Mouse (Mus musculus): ENCODE data around the gene Pde4a. TPM values are rescaled to one million over a fixed set of nuclear protein-coding genes. Genes with fewer than 3 reads are reported as not detected.

Pde4a gene
- polyA plus RNA-seq, 1 experiment from 2014 or later: 3.8 TPM

DNA sequence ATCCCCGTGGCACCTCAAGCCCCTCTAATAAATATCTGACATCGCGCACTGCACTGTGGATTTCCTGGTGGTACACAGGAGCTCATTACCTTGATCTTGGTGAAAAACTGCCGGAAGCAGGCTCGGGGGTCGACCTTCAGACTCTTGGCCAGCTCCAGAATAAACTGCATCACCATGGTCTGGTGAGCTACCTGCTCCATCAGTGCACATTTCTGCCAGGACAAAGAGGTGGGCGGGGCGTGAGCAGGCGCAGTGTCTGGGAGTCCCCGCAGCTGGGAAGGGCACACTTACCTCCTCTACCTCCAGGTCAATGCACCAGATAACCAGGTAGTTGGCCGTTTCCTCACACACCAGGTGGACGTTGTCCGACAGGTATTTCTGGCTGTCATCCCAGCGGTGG is 23.6 kb upstream of the Pde4a start:
- Histone ChIP-seq H3K27me3 (ENCODE audit: control insufficient read depth, insufficient read depth, low read length) (no peaks in the 10 kb centered on the region), H3K4me2 (ENCODE audit: low read depth, low read length) (no peak overlapping the region), H3K9me3 (replicated peaks; ENCODE audit: control insufficient read depth, low read length) (no peaks in the 10 kb centered on the region), H3K4me3 (ENCODE audit: low read depth, low read length) (no peak overlapping the region), H3K4me1 (ENCODE audit: control insufficient read depth, insufficient read depth, low read length) (no peaks in the 10 kb centered on the region), H3K27ac (replicated peaks; ENCODE audit: low read depth, low read length) (no peak overlapping the region), H3K9ac (replicated peaks; ENCODE audit: low read length) (no peak overlapping the region), H3K36me3 (replicated peaks; ENCODE audit: control insufficient read depth, insufficient read depth, low read depth, low read length) (peaks cover 28% of the 10 kb centered on the region)
- WGBS: 92% methylated on average over 14 of the region's 14 CpGs
- ATAC-seq (replicated peaks; ENCODE audit: insufficient number of reproducible peaks, low FRiP score, low TSS enrichment, low read depth) (no peak), DNase-seq (ENCODE audit: low spot score) (no peak)

DNA sequence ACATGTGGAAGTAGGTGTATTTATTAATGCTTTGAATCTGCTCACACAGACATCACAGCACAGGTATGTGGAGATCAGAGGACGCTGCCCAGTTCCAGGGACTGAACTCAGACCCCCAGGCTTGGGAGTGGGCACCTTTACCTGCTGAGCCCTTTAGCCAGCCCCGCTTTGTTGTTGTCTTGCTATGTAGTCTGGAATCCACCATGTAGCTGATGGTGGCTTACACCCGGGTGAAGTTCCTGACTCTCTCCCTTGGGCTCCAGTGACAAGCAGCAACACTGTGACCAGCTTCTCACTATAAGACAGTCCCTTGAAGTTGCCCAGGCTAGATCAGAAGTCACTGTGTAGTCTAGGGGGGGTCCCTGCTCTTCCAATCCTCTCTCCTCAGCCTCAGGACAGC is 21.2 kb upstream of the Pde4a start:
- no peak overlapping the region for H3K4me2 ChIP-seq (ENCODE audit: low read depth, low read length)
- peaks cover 2% of the 10 kb centered on the region; the same call in 1 of the 2 replicates for H3K4me1 ChIP-seq (ENCODE audit: control insufficient read depth, insufficient read depth, low read length)
- no peak for DNase-seq (ENCODE audit: low spot score)
- no peak overlapping the region for H3K27ac ChIP-seq (replicated peaks; ENCODE audit: low read depth, low read length)
- H3K4me3 ChIP-seq (ENCODE audit: low read depth, low read length): no peak overlapping the region
- WGBS: 88% methylated on average over 3 of the region's 3 CpGs
- no peaks in the 10 kb centered on the region for H3K9me3 ChIP-seq (replicated peaks; ENCODE audit: control insufficient read depth, low read length)
- peaks cover 19% of the 10 kb centered on the region for H3K36me3 ChIP-seq (replicated peaks; ENCODE audit: control insufficient read depth, insufficient read depth, low read depth, low read length)
- no peak for ATAC-seq (replicated peaks; ENCODE audit: insufficient number of reproducible peaks, low FRiP score, low TSS enrichment, low read depth)
- H3K27me3 ChIP-seq (ENCODE audit: control insufficient read depth, insufficient read depth, low read length): no peaks in the 10 kb centered on the region
- no peak overlapping the region for H3K9ac ChIP-seq (replicated peaks; ENCODE audit: low read length)

DNA sequence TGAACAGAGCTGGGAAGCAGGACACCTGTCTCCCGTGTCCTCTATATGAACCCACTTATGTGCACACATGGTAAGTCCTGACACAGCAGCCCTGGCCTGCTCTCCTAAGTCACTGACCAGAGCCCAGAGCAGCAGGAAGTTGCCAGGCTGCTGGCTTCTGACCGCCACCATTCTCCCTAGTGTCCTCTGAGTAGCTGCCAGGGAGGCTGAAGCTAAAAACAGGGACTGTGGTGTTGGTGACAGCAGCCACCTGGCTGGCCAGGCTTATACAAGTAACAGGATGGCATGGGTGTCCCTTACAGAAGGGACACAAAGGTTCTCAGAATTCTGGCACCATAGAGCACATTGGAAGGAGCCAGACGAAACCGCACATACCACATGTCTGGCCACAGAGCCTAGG is 20.1 kb upstream of the Pde4a start:
- Histone ChIP-seq H3K9ac (replicated peaks; ENCODE audit: low read length) (no peak overlapping the region), H3K4me3 (ENCODE audit: low read depth, low read length) (no peak overlapping the region), H3K4me1 (ENCODE audit: control insufficient read depth, insufficient read depth, low read length) (peaks cover 2% of the 10 kb centered on the region; the same call in 1 of the 2 replicates), H3K27ac (replicated peaks; ENCODE audit: low read depth, low read length) (no peak overlapping the region), H3K36me3 (replicated peaks; ENCODE audit: control insufficient read depth, insufficient read depth, low read depth, low read length) (peaks cover 12% of the 10 kb centered on the region), H3K27me3 (ENCODE audit: control insufficient read depth, insufficient read depth, low read length) (no peaks in the 10 kb centered on the region), H3K4me2 (ENCODE audit: low read depth, low read length) (no peak overlapping the region), H3K9me3 (replicated peaks; ENCODE audit: control insufficient read depth, low read length) (no peaks in the 10 kb centered on the region)
- 91% methylated on average over 4 of the region's 4 CpGs for WGBS
- no peak for DNase-seq (ENCODE audit: low spot score)
- ATAC-seq (replicated peaks; ENCODE audit: insufficient number of reproducible peaks, low FRiP score, low TSS enrichment, low read depth): no peak

GRCm38 (mm10) chr9:21146722-21147121 is 18.8 kb upstream of the Pde4a start:
- Histone ChIP-seq H3K9ac (replicated peaks; ENCODE audit: low read length) (peak overlapping the region; percentile 35), H3K27ac (replicated peaks; ENCODE audit: low read depth, low read length) (no peak overlapping the region), H3K4me1 (ENCODE audit: control insufficient read depth, insufficient read depth, low read length) (peaks cover 2% of the 10 kb centered on the region; the same call in 1 of the 2 replicates), H3K9me3 (replicated peaks; ENCODE audit: control insufficient read depth, low read length) (no peaks in the 10 kb centered on the region), H3K27me3 (ENCODE audit: control insufficient read depth, insufficient read depth, low read length) (no peaks in the 10 kb centered on the region), H3K4me2 (ENCODE audit: low read depth, low read length) (peak overlapping the region; percentile 36; the same call in 1 of the 2 replicates), H3K4me3 (ENCODE audit: low read depth, low read length) (0 out of 2 replicates have a peak overlapping the region, but pooled peaks have one; percentile 0), H3K36me3 (replicated peaks; ENCODE audit: control insufficient read depth, insufficient read depth, low read depth, low read length) (peaks cover 12% of the 10 kb centered on the region)
- DNase-seq (ENCODE audit: low spot score) (peak; percentile 59), ATAC-seq (replicated peaks; ENCODE audit: insufficient number of reproducible peaks, low FRiP score, low TSS enrichment, low read depth) (no peak)
- 47% methylated on average over 10 of the region's 10 CpGs for WGBS

GRCm38 (mm10) chr9:21148427-21148826 is 17.1 kb upstream of the Pde4a start:
- H3K27ac ChIP-seq (replicated peaks; ENCODE audit: low read depth, low read length): no peak overlapping the region

DNA sequence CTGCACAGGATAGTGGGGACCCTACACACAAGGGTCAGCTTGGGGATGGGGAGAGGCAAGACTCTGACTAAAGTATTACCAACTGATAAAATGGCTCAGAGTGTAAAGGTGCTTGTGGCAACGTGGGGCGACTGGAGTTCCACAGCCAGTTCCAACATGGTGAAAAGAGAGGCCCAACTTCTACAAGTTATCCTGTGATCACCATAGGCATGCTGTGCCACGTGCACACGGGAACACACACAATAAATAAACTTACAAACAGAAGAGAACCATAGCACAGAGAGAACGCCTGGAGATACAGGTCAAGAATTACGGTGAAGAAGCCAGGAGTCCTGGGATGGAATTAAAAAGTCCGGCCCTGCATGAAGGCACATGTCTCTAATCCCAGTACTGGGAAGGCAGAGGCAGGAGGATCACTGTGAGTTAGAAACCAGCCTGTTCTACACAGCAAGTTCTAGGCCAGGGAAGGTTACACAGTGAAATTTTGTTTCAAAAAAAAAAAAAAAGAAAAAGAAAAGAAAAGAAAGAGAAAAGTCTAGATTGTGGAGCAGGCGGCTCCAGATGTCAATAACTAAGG is 16.3 kb upstream of the Pde4a start:
- Histone ChIP-seq H3K36me3 (replicated peaks; ENCODE audit: control insufficient read depth, insufficient read depth, low read depth, low read length) (no peaks in the 10 kb centered on the region; the same call in 1 of the 2 replicates), H3K4me1 (ENCODE audit: control insufficient read depth, insufficient read depth, low read length) (peaks cover 2% of the 10 kb centered on the region; the same call in 1 of the 2 replicates), H3K4me3 (ENCODE audit: low read depth, low read length) (peak overlapping the region; percentile 64), H3K9ac (replicated peaks; ENCODE audit: low read length) (peak overlapping the region; percentile 80), H3K27me3 (ENCODE audit: control insufficient read depth, insufficient read depth, low read length) (no peaks in the 10 kb centered on the region), H3K4me2 (ENCODE audit: low read depth, low read length) (peak overlapping the region; percentile 77), H3K27ac (replicated peaks; ENCODE audit: low read depth, low read length) (no peak overlapping the region; the same call in 1 of the 2 replicates), H3K9me3 (replicated peaks; ENCODE audit: control insufficient read depth, low read length) (no peaks in the 10 kb centered on the region)
- no peak for DNase-seq (ENCODE audit: low spot score)
- no peak for ATAC-seq (replicated peaks; ENCODE audit: insufficient number of reproducible peaks, low FRiP score, low TSS enrichment, low read depth)
- WGBS: 12% methylated on average over 8 of the region's 8 CpGs

More at GRCm38 (mm10) chr9:21148427-21148826, 17.1 kb upstream of the Pde4a start:
- Histone ChIP-seq H3K27me3 (ENCODE audit: control insufficient read depth, insufficient read depth, low read length) (no peaks in the 10 kb centered on the region), H3K4me1 (ENCODE audit: control insufficient read depth, insufficient read depth, low read length) (peaks cover 2% of the 10 kb centered on the region; the same call in 1 of the 2 replicates), H3K4me3 (ENCODE audit: low read depth, low read length) (peak overlapping the region; percentile 64; the same call in 1 of the 2 replicates), H3K9ac (replicated peaks; ENCODE audit: low read length) (no peak overlapping the region), H3K9me3 (replicated peaks; ENCODE audit: control insufficient read depth, low read length) (no peaks in the 10 kb centered on the region), H3K36me3 (replicated peaks; ENCODE audit: control insufficient read depth, insufficient read depth, low read depth, low read length) (no peaks in the 10 kb centered on the region; the same call in 1 of the 2 replicates), H3K4me2 (ENCODE audit: low read depth, low read length) (peak overlapping the region; percentile 77)
- DNase-seq (ENCODE audit: low spot score) (no peak), ATAC-seq (replicated peaks; ENCODE audit: insufficient number of reproducible peaks, low FRiP score, low TSS enrichment, low read depth) (no peak)

DNA sequence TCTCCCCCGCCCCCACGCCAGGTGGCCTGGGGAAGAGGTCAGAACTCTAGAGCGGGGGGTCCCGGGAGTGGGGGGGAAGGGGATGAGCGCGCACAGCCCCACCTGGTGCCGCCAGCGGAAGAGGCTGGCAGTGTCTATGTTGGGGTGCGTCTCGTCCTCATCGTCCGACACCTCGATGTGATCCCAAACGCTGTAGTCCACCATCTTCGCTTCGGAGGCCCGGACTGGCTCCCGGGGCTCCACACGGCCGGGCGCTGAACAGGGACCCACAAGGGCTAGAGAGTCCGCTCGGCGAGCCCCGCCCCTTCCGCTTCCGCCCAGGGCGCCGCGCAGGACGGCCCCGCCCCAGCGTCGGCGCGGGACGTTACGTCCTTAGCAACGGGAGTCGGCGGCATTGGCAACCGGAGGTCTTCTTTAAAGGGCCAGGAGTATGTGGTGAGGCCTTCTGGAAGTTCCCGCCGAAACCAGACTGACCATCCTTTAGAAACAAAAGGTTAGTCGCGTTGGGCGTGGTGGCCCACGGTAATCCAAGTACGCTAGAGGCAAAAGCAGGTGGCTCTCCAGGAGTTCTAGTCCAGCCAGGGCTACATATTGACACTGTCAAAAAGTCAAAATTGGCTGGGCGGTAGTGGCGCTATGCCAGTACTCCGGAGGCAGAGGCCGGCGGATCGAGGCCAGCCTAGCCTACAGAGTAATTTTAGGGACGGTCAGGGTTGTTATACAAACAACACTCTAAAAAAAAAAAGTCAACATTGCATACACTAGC is 15.7 kb upstream of the Pde4a start, which contains the start of gene Cdc37:
Cdc37 (minus strand) TSS at position 329 of the 766 bp plus-strand sequence.
- no peaks in the 10 kb centered on the region for H3K27me3 ChIP-seq (ENCODE audit: control insufficient read depth, insufficient read depth, low read length)
- peak within 1 kb of the TSS; percentile 80 for H3K9ac ChIP-seq (replicated peaks; ENCODE audit: low read length)
- H3K36me3 ChIP-seq (replicated peaks; ENCODE audit: control insufficient read depth, insufficient read depth, low read depth, low read length): no peaks in the 10 kb centered on the region; the same call in 1 of the 2 replicates
- WGBS: 3% methylated on average over 56 of the region's 56 CpGs
- H3K4me3 ChIP-seq (ENCODE audit: low read depth, low read length): peak within 1 kb of the TSS; percentile 64
- H3K4me1 ChIP-seq (ENCODE audit: control insufficient read depth, insufficient read depth, low read length): peaks cover 2% of the 10 kb centered on the region; the same call in 1 of the 2 replicates
- DNase-seq (ENCODE audit: low spot score): peak; percentile 98
- no peaks in the 10 kb centered on the region for H3K9me3 ChIP-seq (replicated peaks; ENCODE audit: control insufficient read depth, low read length)
- ATAC-seq (replicated peaks; ENCODE audit: insufficient number of reproducible peaks, low FRiP score, low TSS enrichment, low read depth): peak; percentile 87
- H3K27ac ChIP-seq (replicated peaks; ENCODE audit: low read depth, low read length): no peak within 1 kb of the TSS; the same call in none of the 2 replicates
- H3K4me2 ChIP-seq (ENCODE audit: low read depth, low read length): peak within 1 kb of the TSS; percentile 77

DNA sequence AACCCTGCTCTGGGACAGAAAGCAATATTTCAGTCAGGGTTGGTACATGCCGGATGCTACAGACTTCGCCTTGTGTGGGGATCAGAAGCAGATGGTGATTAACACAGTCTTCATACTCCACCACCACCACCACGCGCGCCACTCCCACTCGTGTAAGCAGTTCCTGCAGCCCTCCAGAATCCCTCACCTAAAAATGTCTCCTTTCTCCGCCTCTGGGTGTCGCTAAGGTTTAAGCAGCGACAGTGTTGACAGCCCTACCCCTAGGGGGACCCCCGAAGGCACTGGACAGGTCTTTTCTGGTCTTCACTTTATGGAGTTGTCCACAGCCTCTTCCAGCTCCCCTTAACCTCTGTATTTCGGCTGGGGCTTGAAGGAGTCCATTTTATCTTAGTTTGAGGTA is 12.8 kb upstream of the Pde4a start:
- H3K4me2 ChIP-seq (ENCODE audit: low read depth, low read length): peak overlapping the region; percentile 78
- peaks cover 2% of the 10 kb centered on the region; the same call in 1 of the 2 replicates for H3K4me1 ChIP-seq (ENCODE audit: control insufficient read depth, insufficient read depth, low read length)
- H3K9ac ChIP-seq (replicated peaks; ENCODE audit: low read length): no peak overlapping the region
- WGBS: 4% methylated on average over 11 of the region's 11 CpGs
- no peak overlapping the region for H3K27ac ChIP-seq (replicated peaks; ENCODE audit: low read depth, low read length)
- peak; percentile 22; the same call in 1 of the 2 replicates for ATAC-seq (replicated peaks; ENCODE audit: insufficient number of reproducible peaks, low FRiP score, low TSS enrichment, low read depth)
- H3K4me3 ChIP-seq (ENCODE audit: low read depth, low read length): peak overlapping the region; percentile 29
- no peaks in the 10 kb centered on the region for H3K27me3 ChIP-seq (ENCODE audit: control insufficient read depth, insufficient read depth, low read length)
- no peaks in the 10 kb centered on the region for H3K9me3 ChIP-seq (replicated peaks; ENCODE audit: control insufficient read depth, low read length)
- peak; percentile 72 for DNase-seq (ENCODE audit: low spot score)
- no peaks in the 10 kb centered on the region for H3K36me3 ChIP-seq (replicated peaks; ENCODE audit: control insufficient read depth, insufficient read depth, low read depth, low read length)
